In the genomic region with DNA sequence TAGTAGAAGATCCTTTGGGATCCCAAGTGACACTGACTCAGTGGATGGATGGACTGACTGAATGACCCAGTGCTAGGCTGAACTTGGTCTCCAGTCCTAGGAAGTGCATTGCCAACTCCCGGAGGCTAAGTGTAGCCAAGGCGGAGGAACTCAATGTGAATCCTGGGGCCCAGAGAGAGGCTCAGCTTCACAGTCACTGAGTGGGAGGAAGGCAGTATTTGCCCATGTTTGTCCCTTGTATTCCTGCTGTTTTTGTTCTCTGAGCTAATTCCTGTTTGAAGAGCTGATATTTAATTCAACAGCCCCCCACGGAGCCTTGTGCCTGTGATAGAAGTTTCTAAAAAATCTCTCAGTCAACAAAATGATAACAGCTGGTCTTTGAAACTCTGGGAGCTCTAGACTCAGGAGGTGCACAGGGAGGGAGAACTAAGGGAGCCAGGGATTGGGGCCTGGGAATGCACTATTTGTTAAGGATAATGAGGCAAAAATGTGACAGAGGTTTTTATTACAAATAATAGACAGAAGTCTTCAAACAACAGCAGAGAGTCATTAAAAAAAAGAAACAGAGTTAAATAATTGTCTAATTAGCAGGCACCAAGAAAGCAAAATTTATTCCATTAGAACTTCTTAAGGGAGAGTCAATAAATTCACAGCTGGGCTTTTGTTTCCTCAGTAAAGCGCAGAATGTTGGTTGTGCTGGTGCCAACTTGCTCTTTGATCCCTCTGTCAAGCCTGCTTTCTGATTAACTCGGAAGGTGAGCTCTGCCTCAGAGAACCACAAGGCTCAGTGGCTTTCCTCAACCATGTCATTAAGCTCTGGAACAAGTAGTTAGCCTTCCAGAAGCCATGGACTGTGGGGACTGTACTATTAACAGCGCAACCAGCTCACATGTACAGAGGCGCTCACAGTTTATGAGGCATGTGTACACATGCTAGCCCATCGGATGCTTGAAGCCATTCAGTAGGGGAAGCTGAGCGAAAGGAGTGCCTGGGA, we compare ENCODE assay signal across 14 mouse cellular contexts.
DNase-seq lines count a peak whose midpoint lies in the region; ATAC-seq and TF ChIP-seq lines count a peak whose summit lies in the region.
"Had no signal": no experiment of that assay in that cellular context is flagged by ENCODE, and none has a peak within 500 bp of the region (broad histone marks: within the 10 kb centered on the region; RNA-seq: fewer than 3 reads in every experiment).

No protein-coding gene starts in this region.

- H3K36me3 ChIP-seq in liver, adult 2 months (ENCODE audit: control insufficient read depth, insufficient read depth, low read length), result no peaks in the 10 kb centered on the region
- no peaks in the 10 kb centered on the region for H3K36me3 ChIP-seq in liver, embryonic 11.5 days (ENCODE audit: control insufficient read depth, insufficient read depth, low read length)
- no peaks in the 10 kb centered on the region for H3K36me3 ChIP-seq in midbrain, embryonic 16.5 days (ENCODE audit: control insufficient read depth, insufficient read depth, low read length)
- H3K36me3 ChIP-seq: neural tube, embryonic 12.5 days had no signal

- no peak overlapping the region for H3K9ac ChIP-seq in liver, adult 2 months (ENCODE audit: low read depth, low read length)
- H3K9ac ChIP-seq in liver, embryonic 11.5 days (ENCODE audit: low read depth, low read length), result no peak overlapping the region
- H3K9ac ChIP-seq in midbrain, embryonic 16.5 days (ENCODE audit: low read depth, low read length), result no peak overlapping the region
- H3K9ac ChIP-seq: neural tube, embryonic 12.5 days had no signal

- H3K27me3 ChIP-seq in liver, adult 2 months (ENCODE audit: control insufficient read depth, insufficient read depth, low read length), result no peaks in the 10 kb centered on the region
- no peaks in the 10 kb centered on the region for H3K27me3 ChIP-seq in liver, embryonic 11.5 days (replicated peaks; ENCODE audit: control insufficient read depth, insufficient read depth, low read length)
- H3K27me3 ChIP-seq in midbrain, embryonic 16.5 days (ENCODE audit: control insufficient read depth, insufficient read depth, low read depth, low read length), result no peaks in the 10 kb centered on the region
- H3K27me3 ChIP-seq: CH12.LX; neural tube, embryonic 12.5 days had no signal

- H3K4me3 ChIP-seq in liver, adult 2 months (ENCODE audit: insufficient read depth, low read depth, low read length), result no peak overlapping the region
- no peak overlapping the region for H3K4me3 ChIP-seq in liver, embryonic 11.5 days (ENCODE audit: low read depth, low read length)
- no peak overlapping the region for H3K4me3 ChIP-seq in midbrain, embryonic 16.5 days (ENCODE audit: low read depth, low read length)
- H3K4me3 ChIP-seq: left cerebral cortex, adult 2 months; neural tube, embryonic 12.5 days had no signal

- no peak for TF ChIP-seq POLR2A in liver, adult 2 months (IDR thresholded peaks at IDR 0.05; ENCODE audit: extremely low read depth, insufficient read depth, low read length)

- H3K4me1 ChIP-seq in liver, adult 2 months (ENCODE audit: control insufficient read depth, insufficient read depth, low read length), result no peaks in the 10 kb centered on the region
- no peaks in the 10 kb centered on the region for H3K4me1 ChIP-seq in liver, embryonic 11.5 days (replicated peaks; ENCODE audit: control insufficient read depth, insufficient read depth, low read length)
- no peaks in the 10 kb centered on the region for H3K4me1 ChIP-seq in midbrain, embryonic 16.5 days (ENCODE audit: control insufficient read depth, insufficient read depth, low read length)
- H3K4me1 ChIP-seq: neural tube, embryonic 12.5 days had no signal

- no peak for ATAC-seq in liver, embryonic 11.5 days (replicated peaks; ENCODE audit: low FRiP score)
- ATAC-seq in midbrain, embryonic 16.5 days, result peak; percentile 28; the same call in 1 of the 2 replicates

- H3K79me2 ChIP-seq in liver, adult 2 months (ENCODE audit: control insufficient read depth, insufficient read depth, low read length), result no peaks in the 10 kb centered on the region

- WGBS in liver, adult 2 months, result 67% methylated on average over 9 of the region's 9 CpGs
- 68% methylated on average over 9 of the region's 9 CpGs for WGBS in liver, embryonic 11.5 days
- WGBS in midbrain, embryonic 16.5 days, result 53% methylated on average over 9 of the region's 9 CpGs

- no peak for TF ChIP-seq CTCF in liver, adult 2 months (IDR thresholded peaks at IDR 0.05; ENCODE audit: low read depth, low read length)

- H3K9me3 ChIP-seq in liver, embryonic 11.5 days (ENCODE audit: control insufficient read depth, low read length), result no peaks in the 10 kb centered on the region
- H3K9me3 ChIP-seq in midbrain, embryonic 16.5 days (replicated peaks; ENCODE audit: control insufficient read depth, low read length, poor library complexity, severe bottlenecking), result no peaks in the 10 kb centered on the region
- H3K9me3 ChIP-seq: neural tube, embryonic 12.5 days had no signal

- DNase-seq in liver, adult 2 months (ENCODE audit: extremely low read depth, low read depth, low spot score), result peak; percentile 7
- no peak for DNase-seq in liver, embryonic 11.5 days (ENCODE audit: low spot score)
- DNase-seq in kidney, adult 11 months, result peak; percentile 52
- peak; percentile 63 to 64 for DNase-seq in kidney, postnatal 36 days
- no peak for DNase-seq in lung, postnatal 14 days
- no peak for DNase-seq in gastrocnemius, adult 8-10 months (ENCODE audit: low spot score in 2 of 2)
- DNase-seq in urinary bladder, postnatal 14 days (ENCODE audit: low spot score), result no peak
- DNase-seq: adrenal gland, adult 8-10 months; retina, postnatal 1 day; thymus, adult 18-20 months had no signal

- H3K27ac ChIP-seq in liver, adult 2 months (replicated peaks; ENCODE audit: insufficient read depth, low read depth, low read length), result no peak overlapping the region
- no peak overlapping the region for H3K27ac ChIP-seq in liver, embryonic 11.5 days (ENCODE audit: low read depth, low read length)
- no peak overlapping the region for H3K27ac ChIP-seq in midbrain, embryonic 16.5 days (ENCODE audit: low read length)
- H3K27ac ChIP-seq: left cerebral cortex, adult 2 months; neural tube, embryonic 12.5 days had no signal

- no peak overlapping the region for H3K4me2 ChIP-seq in liver, embryonic 11.5 days
- no peak overlapping the region for H3K4me2 ChIP-seq in midbrain, embryonic 16.5 days (ENCODE audit: low read length)
- H3K4me2 ChIP-seq: neural tube, embryonic 12.5 days had no signal

Comparison
In these comparisons a context has a peak if more than half of its experiments do, and no peak if none do; other contexts are left out.
1. DNase-seq: peak in liver, adult 2 months (single experiment), kidney, adult 11 months (single experiment) and kidney, postnatal 36 days (2 of 2); none in liver, embryonic 11.5 days (single experiment), lung, postnatal 14 days (single experiment), gastrocnemius, adult 8-10 months (0 of 2) and urinary bladder, postnatal 14 days (single experiment).